Mouse (Mus musculus) MEL (cell line): ENCODE results near the gene Pdlim1. TPM values are rescaled to one million over a fixed set of nuclear protein-coding genes. Genes with fewer than 3 reads are reported as not detected.
A peak's percentile ranks its signal among the peaks of the same experiment; 100 is the strongest.

Experiments used
- DNase-seq: peaks from one replicate; pipeline ENCODE4 v3.0.0; 2011; ENCODE audit warnings: low read depth, low spot score
- H3K27ac ChIP-seq: 2 replicates; pipeline ENCODE4 v1.5.1; 2012; ENCODE audit warnings: low read depth, mild to moderate bottlenecking, control low read depth, low read length, moderate library complexity; ENCODE audit not compliant: control insufficient read depth
- H3K27me3 ChIP-seq, 2 experiments: fragments of 150-350 bp in 1 of 2; sonication (generic) in 1 of 2; 2 replicates each; pipeline ENCODE4 v1.6.1; 2012; ENCODE audit warnings: low read length in 2 of 2, mild to moderate bottlenecking in 2 of 2, improper control_type of control experiment in 1 of 2, moderate library complexity in 1 of 2; ENCODE audit not compliant: insufficient read depth in 2 of 2, control insufficient read depth in 1 of 2
- H3K36me3 ChIP-seq, 2 experiments: 2 replicates each; pipeline ENCODE4 v1.6.1; 2012 to 2014; ENCODE audit warnings: low read length in 2 of 2, improper control_type of control experiment in 1 of 2, inconsistent platforms in 1 of 2, mild to moderate bottlenecking in 1 of 2; ENCODE audit not compliant: insufficient read depth in 2 of 2, control insufficient read depth in 1 of 2
- H3K4me1 ChIP-seq, 2 experiments: fragments of 150-350 bp in 1 of 2; sonication (generic) in 1 of 2; 2 replicates each; pipeline ENCODE4 v1.6.1; 2012; ENCODE audit warnings: low read length in 2 of 2, improper control_type of control experiment in 1 of 2, mild to moderate bottlenecking in 1 of 2; ENCODE audit not compliant: insufficient read depth in 2 of 2, control insufficient read depth in 1 of 2
- H3K4me3 ChIP-seq, 2 experiments: fragments of 150-350 bp in 1 of 2; sonication (generic) in 1 of 2; 2 replicates each; pipeline ENCODE4 v1.5.1; 2012; ENCODE audit warnings: low read depth in 2 of 2, low read length in 2 of 2, mild to moderate bottlenecking in 2 of 2, moderate library complexity in 2 of 2, control low read depth in 1 of 2, improper control_type of control experiment in 1 of 2; ENCODE audit not compliant: control insufficient read depth in 1 of 2, insufficient read depth in 1 of 2
- H3K79me2 ChIP-seq: 2 replicates; pipeline ENCODE4 v1.6.1; 2012; ENCODE audit warnings: mild to moderate bottlenecking, low read length, moderate library complexity; ENCODE audit not compliant: control insufficient read depth, poor library complexity, insufficient read depth
- H3K9ac ChIP-seq: 2 replicates; pipeline ENCODE4 v1.6.1; 2012; ENCODE audit warnings: low read depth, mild to moderate bottlenecking, control low read depth, low read length, moderate library complexity; ENCODE audit not compliant: control insufficient read depth, poor library complexity, severe bottlenecking
- H3K9me3 ChIP-seq: fragments of 150-350 bp; sonication (generic); replicated peaks from 2 replicates; pipeline ENCODE4 v1.6.1; 2012; ENCODE audit warnings: mild to moderate bottlenecking, low read length, improper control_type of control experiment, moderate library complexity; ENCODE audit not compliant: insufficient read depth
- BHLHE40 ChIP-seq: IDR thresholded peaks from 2 replicates; pipeline ENCODE4 v1.6.1; 2012; ENCODE audit warnings: low read depth, mild to moderate bottlenecking, inconsistent platforms, low read length, improper control_type of control experiment, borderline replicate concordance
- CTCF ChIP-seq, 3 experiments: IDR thresholded peaks in 2 of 3; conservative IDR thresholded peaks in 1 of 3; 2 replicates each; pipeline ENCODE4 v1.5.1; 2011 to 2012; ENCODE audit warnings: low read length in 3 of 3, low read depth in 2 of 3, mild to moderate bottlenecking in 2 of 3, improper control_type of control experiment in 1 of 3, inconsistent platforms in 1 of 3, mixed read lengths in 1 of 3, moderate library complexity in 1 of 3; ENCODE audit not compliant: control insufficient read depth in 1 of 3, insufficient read depth in 1 of 3, poor library complexity in 1 of 3, severe bottlenecking in 1 of 3
- EP300 ChIP-seq, 2 experiments: IDR thresholded peaks; 2 replicates each; pipeline ENCODE4 v1.6.1; 2011; ENCODE audit warnings: improper control_type of control experiment in 2 of 2, low read length in 2 of 2, low read depth in 1 of 2, mild to moderate bottlenecking in 1 of 2
- GABPA ChIP-seq: IDR thresholded peaks from 2 replicates; pipeline ENCODE4 v1.6.1; 2012; ENCODE audit warnings: low read depth, mild to moderate bottlenecking, inconsistent platforms, low read length, improper control_type of control experiment, moderate library complexity
- JUND ChIP-seq: IDR thresholded peaks from 2 replicates; pipeline ENCODE4 v1.6.1; 2011; ENCODE audit warnings: low read depth, mild to moderate bottlenecking, improper control_type of control experiment, low read length
- MAX ChIP-seq: IDR thresholded peaks from 2 replicates; pipeline ENCODE4 v1.6.1; 2011; ENCODE audit warnings: low read length, improper control_type of control experiment
- NELFE ChIP-seq: IDR thresholded peaks from 2 replicates; pipeline ENCODE4 v1.6.1; 2011; ENCODE audit warnings: low read depth, low read length, improper control_type of control experiment
- NRF1 ChIP-seq: IDR thresholded peaks from 2 replicates; pipeline ENCODE4 v1.6.1; 2014; ENCODE audit warnings: low read depth, mild to moderate bottlenecking, inconsistent platforms, low read length, improper control_type of control experiment, moderate library complexity; ENCODE audit not compliant: poor library complexity, insufficient read depth, severe bottlenecking
- POLR2A ChIP-seq, 2 experiments: IDR thresholded peaks; 2 replicates each; pipeline ENCODE4 v1.6.1; 2011 to 2012; ENCODE audit warnings: low read length in 2 of 2, mild to moderate bottlenecking in 2 of 2, control low read depth in 1 of 2, improper control_type of control experiment in 1 of 2, low read depth in 1 of 2, moderate library complexity in 1 of 2; ENCODE audit not compliant: control insufficient read depth in 1 of 2, insufficient read depth in 1 of 2, poor library complexity in 1 of 2
- RAD21 ChIP-seq: IDR thresholded peaks from 2 replicates; pipeline ENCODE4 v1.6.1; 2011; ENCODE audit warnings: mild to moderate bottlenecking, low read depth, low read length, improper control_type of control experiment
- SIN3A ChIP-seq: IDR thresholded peaks from 2 replicates; pipeline ENCODE4 v1.6.1; 2012; ENCODE audit warnings: low read length, improper control_type of control experiment, inconsistent platforms
- SMC3 ChIP-seq: IDR thresholded peaks from 2 replicates; pipeline ENCODE4 v1.6.1; 2011; ENCODE audit warnings: low read depth, low read length, improper control_type of control experiment
- TAL1 ChIP-seq: IDR thresholded peaks from 2 replicates; pipeline ENCODE4 v1.6.1; 2012; ENCODE audit warnings: mild to moderate bottlenecking, inconsistent platforms, low read length, moderate library complexity, mixed read lengths
- TBP ChIP-seq: IDR thresholded peaks from 2 replicates; pipeline ENCODE4 v1.8.0; 2011; ENCODE audit warnings: low read depth, low read length, improper control_type of control experiment
- USF2 ChIP-seq, 2 experiments: IDR thresholded peaks; 2 replicates each; pipeline ENCODE4 v1.6.1; 2011 to 2012; ENCODE audit warnings: improper control_type of control experiment in 2 of 2, low read length in 2 of 2, borderline replicate concordance in 1 of 2, inconsistent platforms in 1 of 2, low read depth in 1 of 2, mild to moderate bottlenecking in 1 of 2; ENCODE audit not compliant: insufficient read depth in 1 of 2
- ZC3H11A ChIP-seq: IDR thresholded peaks from 2 replicates; pipeline ENCODE4 v1.6.1; 2012; ENCODE audit warnings: low read depth, mild to moderate bottlenecking, inconsistent platforms, low read length, improper control_type of control experiment
- ZMIZ1 ChIP-seq: IDR thresholded peaks from 2 replicates; pipeline ENCODE4 v1.6.1; 2012; ENCODE audit warnings: low read depth, mild to moderate bottlenecking, inconsistent platforms, low read length, improper control_type of control experiment, moderate library complexity
- ZNF384 ChIP-seq: IDR thresholded peaks from 2 replicates; pipeline ENCODE4 v1.6.1; 2012; ENCODE audit warnings: low read depth, mild to moderate bottlenecking, inconsistent platforms, low read length, improper control_type of control experiment
- polyA plus RNA-seq, 2 experiments: library from polyadenylated mRNA; stranded (reverse) in 1 of 2; unstranded in 1 of 2; fragments of >175 nt in 1 of 2; fragments of >200 nt in 1 of 2; gene quantifications; 2 replicates each; pipeline versions ENCODE4 v1.2.1 to v1.2.4; 2012; ENCODE audit warnings: low replicate concordance in 2 of 2, low read depth in 1 of 2; ENCODE audit not compliant: insufficient read length in 2 of 2, insufficient read depth in 1 of 2, missing spikeins in 1 of 2
- total RNA-seq: library from RNA; depleted of rRNA; stranded (reverse); fragments of 300-350 nt; gene quantifications from 2 replicates; pipeline ENCODE4 v1.2.3, GENCODE M21; 2012

Pdlim1 gene
- total and polyA plus RNA-seq, 3 experiments = not detected

DNA sequence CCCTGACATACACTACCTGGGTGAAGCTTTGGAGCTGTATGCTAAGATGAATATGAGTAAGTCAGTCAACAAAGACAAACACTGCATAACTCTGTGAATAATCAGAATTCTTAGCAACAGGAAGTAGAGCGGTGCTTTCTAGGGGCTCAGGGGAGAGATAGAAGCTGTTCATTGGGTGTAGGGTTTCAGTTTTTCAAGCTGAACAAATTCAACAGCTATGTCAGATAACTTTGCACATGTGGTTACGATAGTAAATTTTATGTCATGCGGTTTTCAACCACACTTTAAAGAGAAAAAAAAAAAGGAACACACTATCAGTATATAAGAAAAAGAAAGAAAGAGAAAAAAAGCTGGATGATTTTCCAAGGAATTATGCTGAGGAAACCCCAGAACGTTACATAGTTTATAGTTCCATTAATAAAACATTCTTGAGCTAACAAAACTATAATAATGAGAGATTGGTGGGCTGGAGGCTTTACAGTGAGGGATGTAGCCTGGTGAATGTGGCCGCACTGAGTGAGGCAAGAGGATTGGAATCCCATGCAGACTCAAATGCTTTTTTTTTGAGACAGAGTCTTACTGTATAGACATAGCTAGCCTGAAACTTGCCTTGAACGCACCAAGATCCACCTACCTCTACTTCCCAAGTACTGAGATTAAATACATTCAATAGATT, 33.3 kb downstream of the Pdlim1 start (continued):
- TF ChIP-seq TAL1 (0 out of 2 replicates have a peak, but pooled peaks have one; percentile 9), MAX (0 out of 2 replicates have a peak, but pooled peaks have one; percentile 19), GABPA (no peak), ZNF384 (peak; percentile 83), NELFE (no peak), ZMIZ1 (no peak), USF2 (IDR thresholded peaks at IDR 0.05; ENCODE audit: borderline replicate concordance in 1 of 2, insufficient read depth in 1 of 2, low read depth in 1 of 2, low read length in 2 of 2) (no peak), POLR2A (IDR thresholded peaks at IDR 0.05; ENCODE audit: control insufficient read depth in 1 of 2, insufficient read depth in 1 of 2, low read depth in 1 of 2, low read length in 2 of 2, poor library complexity in 1 of 2) (no peak), NRF1 (no peak), JUND (no peak), SIN3A (no peak), EP300 (IDR thresholded peaks at IDR 0.05; ENCODE audit: low read depth in 1 of 2, low read length in 2 of 2) (peak; percentile 59 to 72; a peak in 3 of 4 replicates), RAD21 (no peak), TBP (no peak)

DNA sequence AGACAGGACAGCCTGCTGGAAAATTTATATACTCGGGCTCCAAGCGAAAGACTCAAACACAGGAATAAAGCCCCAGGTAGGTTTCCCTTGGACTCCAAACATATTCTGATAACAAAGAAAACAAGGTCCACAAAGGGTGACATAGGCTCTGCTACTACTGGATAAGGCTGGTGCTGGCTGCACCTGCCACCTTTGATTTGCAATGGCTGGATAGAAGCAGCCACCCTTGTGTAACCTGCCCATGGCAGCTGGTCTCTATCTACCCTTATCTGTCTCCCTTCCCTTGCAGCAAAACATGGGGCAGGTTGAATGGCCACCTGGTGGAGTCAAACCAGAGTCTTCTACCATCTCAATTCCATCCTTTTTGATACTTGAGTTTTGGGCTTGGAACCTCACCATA, 39.1 kb downstream of the Pdlim1 start:
- Histone ChIP-seq H3K27ac (no peak overlapping the region), H3K9ac (no peak overlapping the region), H3K36me3 (no peaks in the 10 kb centered on the region), H3K27me3 (no peaks in the 10 kb centered on the region), H3K4me3 (no peak overlapping the region), H3K79me2 (no peaks in the 10 kb centered on the region), H3K9me3 (no peaks in the 10 kb centered on the region), H3K4me1 (no peaks in the 10 kb centered on the region)
- DNase-seq = no peak
- TF ChIP-seq NRF1 (no peak), EP300 (IDR thresholded peaks at IDR 0.05; ENCODE audit: low read depth in 1 of 2, low read length in 2 of 2) (no peak), BHLHE40 (no peak)

DNA sequence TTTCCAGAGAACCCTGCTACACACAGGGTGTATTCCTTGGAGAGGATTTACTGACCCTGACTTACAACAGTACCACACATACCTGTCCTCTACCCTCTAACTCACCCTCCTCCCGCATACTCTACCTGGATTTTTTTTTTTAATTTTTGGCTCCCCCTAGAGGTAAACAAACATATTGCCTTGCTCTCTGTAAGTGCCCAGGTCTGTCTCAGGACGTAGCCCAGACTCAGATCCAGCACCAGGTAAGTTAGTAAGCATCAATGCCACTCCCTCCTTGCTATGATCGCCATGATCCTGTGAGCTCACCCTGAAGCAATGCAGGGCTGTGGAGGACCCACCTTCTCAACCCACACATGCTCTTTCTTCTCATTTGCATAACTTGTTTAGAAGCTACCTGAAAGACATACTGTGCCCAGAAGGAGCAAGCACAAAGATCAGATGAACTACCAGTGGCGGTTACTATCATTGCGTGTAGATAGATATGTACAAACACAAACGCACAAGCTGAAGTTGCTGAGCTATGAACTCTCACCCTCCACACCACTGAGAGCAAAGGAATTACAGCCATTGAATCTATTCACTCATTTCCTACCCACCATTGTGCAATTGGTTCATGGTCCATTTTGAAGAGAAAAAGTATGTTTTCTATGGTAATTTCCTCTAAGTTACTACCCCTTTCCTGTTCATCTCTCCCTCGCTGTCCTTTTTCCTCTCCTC, 39.7 kb downstream of the Pdlim1 start:
- H3K27ac ChIP-seq = no peak overlapping the region
- H3K4me1 ChIP-seq = no peaks in the 10 kb centered on the region
- DNase-seq = peak; percentile 31
- H3K79me2 ChIP-seq = no peaks in the 10 kb centered on the region
- H3K9ac ChIP-seq = no peak overlapping the region
- no peaks in the 10 kb centered on the region for H3K27me3 ChIP-seq
- no peaks in the 10 kb centered on the region for H3K9me3 ChIP-seq
- no peaks in the 10 kb centered on the region for H3K36me3 ChIP-seq
- H3K4me3 ChIP-seq = no peak overlapping the region
- TF ChIP-seq RAD21 (peak; percentile 35), SMC3 (peak; percentile 35), CTCF (IDR thresholded peaks at IDR 0.05 in 2 of 3, conservative IDR thresholded peaks at IDR 0.05 in 1 of 3; ENCODE audit: control insufficient read depth in 1 of 3, insufficient read depth in 1 of 3, low read depth in 2 of 3, low read length in 3 of 3, poor library complexity in 1 of 3, severe bottlenecking in 1 of 3) (peak in 2 of 3 experiments; percentile 49 to 53; a peak in 4 of 6 replicates), SIN3A (no peak), ZNF384 (peak; percentile 68), NRF1 (no peak), ZC3H11A (peak; percentile 16; the same call in 1 of the 2 replicates)
- TF ChIP-seq, all 39 proteins: peak for 5
